Mouse (Mus musculus) kidney, adult 18-20 months (tissue): ENCODE results near the gene Syne3.

Experiments used
- DNase-seq: peaks from one replicate; pipeline ENCODE4 v3.0.0; 2021

Gene Syne3

DNA sequence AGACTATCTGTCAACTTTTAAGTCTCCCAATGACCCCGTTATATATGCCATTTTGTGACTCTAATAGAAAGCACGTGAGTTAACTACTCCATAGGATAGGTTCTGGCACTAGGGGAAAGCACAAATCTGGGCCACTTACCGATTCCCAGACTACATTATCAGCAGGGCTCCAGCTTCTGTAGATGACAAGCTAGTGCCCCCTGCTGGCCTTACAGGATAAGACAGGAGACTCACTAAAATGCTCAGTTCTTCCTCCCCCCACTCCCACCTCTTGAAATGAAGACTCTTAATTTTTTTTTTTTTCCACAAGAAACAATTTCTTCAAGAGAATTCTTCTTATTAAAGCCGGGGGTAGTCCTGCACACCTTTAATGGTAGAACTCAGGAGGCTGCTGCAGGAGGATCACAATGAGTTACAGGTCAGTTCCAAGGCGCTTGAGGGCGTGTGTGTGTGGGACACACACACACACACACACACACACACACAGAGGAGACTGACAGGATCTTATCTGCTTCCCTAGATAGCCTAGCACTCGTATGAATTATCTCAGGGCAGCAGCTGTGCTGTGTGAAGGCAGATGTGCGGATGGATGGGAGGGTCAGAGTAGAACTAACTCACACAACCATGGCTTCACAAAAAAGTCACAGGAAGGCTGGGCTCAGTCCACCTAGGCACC, 15.8 kb upstream of the Syne3 start:
- peak; percentile 76 for DNase-seq

DNA sequence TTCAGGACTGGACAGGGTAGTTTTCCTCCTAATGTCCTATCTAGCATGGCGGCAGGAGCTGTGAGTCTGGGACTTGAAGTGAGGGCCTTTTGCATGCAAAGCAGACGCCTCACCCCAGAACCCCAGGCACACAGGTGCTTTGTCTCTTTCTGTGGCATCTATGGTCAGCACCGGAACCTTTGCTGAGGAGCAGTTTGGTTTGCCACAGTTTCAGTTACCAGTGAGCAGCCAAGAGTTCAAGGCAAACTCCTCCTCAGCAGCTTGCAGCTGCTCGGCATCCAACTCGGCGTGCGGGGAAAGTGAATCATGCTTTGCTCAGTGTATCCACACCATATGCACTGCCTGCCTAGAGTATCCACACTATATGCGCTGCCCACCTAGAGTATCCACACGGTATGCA, 13.2 kb upstream of the Syne3 start:
- DNase-seq = no peak

- no peak for DNase-seq
These were observed 12.5 kb upstream of the Syne3 start for GRCm38 (mm10) chr12:105022141-105022540.

DNA sequence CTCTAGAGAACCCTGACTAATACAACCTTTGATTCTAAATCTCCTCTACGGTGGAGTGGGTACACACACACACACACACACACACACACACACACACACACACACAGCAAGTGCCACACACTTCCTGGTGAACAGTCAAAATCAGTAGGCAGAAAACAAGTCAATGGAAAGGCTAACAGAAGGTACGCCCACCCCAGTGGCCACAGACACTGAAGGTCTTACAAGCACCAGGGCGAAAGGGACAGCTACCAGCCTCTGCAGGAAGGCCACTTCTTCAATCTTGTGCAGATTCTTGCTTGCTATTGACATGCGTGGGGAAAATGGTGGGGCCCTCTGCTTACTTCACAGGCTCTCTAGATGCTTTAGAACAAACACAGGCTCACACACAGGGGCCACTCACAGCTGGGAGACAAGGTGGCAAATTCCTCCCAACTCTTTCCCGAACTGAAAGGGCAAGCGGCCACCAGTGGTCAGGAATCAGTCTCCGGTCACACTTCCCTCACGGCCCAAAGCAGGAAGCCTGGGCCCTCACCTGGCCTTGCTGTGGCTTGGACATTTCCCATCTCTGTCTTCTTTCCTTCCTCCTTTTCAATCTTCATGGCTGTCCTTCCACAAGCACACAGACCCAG, 11.9 kb upstream of the Syne3 start:
- DNase-seq = no peak

DNA sequence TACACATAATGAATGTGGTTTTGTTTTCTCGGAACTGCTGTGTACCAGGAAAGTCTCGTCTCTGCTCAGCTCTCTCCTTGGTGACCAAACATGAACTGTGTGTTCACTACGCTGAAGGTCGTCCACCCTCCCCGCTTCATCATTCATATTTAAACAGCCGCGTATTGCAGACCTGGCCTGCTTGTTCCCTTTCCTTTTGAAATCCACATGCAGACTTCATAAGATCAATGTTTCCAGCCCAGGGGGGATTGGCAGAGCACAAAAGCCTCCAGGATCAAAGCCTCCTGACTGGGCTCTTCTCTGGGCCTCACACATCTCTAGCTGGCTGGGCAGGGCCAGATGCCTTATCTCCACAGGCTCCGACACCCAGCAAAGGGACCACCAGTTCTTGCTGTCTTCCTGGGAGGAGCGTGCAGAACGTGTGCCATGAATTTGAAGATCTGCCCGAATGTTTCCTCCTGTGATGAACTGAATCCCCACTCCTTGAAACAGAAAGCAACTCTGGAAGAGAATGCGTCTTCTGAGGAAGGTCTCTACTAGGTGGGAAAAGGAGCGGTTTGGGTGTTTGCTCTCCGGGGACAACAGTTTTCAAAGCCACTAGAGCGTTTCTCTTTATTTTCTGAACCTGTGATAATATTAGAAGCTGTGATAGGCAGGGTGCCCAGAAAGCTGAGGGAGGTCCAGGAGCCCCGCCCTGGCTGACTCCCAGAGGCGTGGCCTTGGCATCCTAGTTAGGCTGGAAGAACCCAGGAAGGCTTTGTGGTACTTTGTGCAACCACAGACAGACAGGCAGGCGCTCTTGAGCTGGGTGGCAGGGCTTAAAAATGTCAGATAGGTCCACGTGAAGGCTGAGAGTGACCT, 10.0 kb upstream of the Syne3 start:
- peak; percentile 59 for DNase-seq

- DNase-seq = peak; percentile 78
These were observed 7.0 kb upstream of the Syne3 start for GRCm38 (mm10) chr12:105016639-105017038.

DNA sequence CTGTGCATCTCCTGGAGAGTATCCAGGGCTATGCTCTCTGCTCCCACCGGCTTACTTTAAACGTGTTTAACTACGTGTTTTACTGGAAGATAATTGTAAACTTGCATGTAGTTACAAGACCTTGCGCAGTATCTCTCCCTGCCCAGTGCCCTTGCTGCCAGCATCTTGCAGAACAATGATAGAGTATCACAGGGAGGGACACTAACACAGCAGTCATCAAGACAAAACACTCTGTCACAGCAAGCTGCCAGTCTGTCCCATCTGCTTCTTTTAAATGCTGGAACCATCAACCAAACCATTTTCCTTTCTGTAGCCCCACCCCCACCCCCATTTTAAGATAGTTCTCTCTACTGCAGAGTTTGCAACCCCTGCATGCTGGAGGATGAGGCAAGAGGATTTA, 6.6 kb upstream of the Syne3 start:
- no peak for DNase-seq

- peak; percentile 74 for DNase-seq
These were observed 3.5 kb upstream of the Syne3 start for GRCm38 (mm10) chr12:105013065-105013464.

DNA sequence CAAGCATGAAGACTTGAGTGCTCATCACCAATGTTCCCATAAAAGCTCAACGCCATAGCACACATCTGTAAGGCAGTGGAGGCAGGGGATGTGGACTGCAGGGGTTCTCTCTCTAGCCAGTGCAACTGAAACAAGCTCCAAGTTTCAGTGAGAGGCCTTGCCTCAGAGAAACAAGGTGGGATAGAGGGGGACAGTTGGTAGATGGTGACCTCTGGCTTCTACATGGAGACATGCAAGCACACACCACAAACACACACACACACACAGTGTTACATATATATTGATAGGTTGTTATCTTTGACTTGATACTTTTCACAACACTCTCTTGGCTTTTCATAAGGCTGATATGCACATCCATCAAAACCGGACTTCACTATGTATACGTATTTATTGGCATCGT, 2.7 kb upstream of the Syne3 start:
- no peak for DNase-seq

GRCm38 (mm10) chr12:105011589-105011988, 2.0 kb upstream of the Syne3 start:
- no peak for DNase-seq

DNA sequence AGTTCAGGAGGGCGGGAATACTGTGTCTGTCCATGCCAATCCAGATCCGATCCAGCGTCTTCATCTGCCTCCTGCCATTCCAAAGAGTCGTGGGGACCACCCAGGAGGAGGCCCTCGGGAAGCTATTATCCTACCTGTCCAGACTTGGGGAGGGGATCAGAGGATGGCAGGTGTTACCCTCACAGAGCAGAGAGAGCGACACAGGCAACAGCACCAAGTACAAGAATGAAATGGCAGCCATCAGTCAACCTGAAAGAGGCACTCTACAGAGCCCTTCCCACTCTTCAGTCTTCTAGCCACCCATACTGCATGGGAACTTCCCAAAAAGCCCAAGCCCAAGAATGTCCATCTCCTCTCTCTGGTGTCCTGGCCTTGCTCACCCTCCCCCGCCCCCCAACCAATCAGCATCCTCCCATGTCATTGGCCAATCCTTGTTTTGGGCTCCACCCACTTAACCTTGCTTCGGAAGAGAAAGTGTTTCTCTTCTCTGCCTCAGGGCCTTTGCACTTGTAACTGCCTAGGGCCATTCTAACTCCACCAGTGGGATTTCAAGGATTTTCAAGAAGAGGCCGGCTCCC, 693 bp upstream of the Syne3 start:
- DNase-seq = no peak

GRCm38 (mm10) chr12:105008752-105009178, 844 bp downstream of the Syne3 start:
- peak; percentile 78 for DNase-seq

DNA sequence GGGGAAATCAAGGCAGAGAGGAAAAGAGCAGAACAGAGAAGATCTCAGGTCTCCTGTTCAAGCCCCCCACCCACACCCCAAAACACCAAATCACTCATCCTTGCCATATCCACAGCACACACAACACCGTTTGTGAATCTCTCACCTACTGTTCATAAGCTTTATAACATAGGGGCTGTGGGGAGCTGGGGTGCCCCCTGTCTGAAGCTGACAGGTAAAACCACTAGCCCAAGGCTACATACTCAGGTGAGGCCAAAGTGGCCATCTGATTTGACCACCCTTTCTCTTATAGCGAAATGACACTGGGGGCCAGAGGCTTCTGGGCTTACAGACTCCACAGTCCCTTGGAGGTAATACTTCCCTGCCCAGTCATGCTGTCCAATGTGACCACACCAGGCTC, 1.5 kb downstream of the Syne3 start:
- no peak for DNase-seq

DNA sequence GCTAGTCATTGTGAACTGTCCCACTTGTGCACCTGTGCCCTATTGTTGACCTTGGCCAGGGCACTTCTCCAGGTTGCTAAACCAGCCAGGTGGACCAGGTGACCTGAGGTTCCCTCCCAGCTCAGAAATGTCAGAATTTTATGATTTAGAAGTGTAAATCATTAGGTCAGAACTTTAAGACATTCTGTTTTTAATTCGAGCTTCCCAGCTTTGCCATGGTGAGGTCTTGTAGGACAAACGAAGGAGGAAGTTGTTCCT, 4.0 kb downstream of the Syne3 start:
- DNase-seq = no peak

DNA sequence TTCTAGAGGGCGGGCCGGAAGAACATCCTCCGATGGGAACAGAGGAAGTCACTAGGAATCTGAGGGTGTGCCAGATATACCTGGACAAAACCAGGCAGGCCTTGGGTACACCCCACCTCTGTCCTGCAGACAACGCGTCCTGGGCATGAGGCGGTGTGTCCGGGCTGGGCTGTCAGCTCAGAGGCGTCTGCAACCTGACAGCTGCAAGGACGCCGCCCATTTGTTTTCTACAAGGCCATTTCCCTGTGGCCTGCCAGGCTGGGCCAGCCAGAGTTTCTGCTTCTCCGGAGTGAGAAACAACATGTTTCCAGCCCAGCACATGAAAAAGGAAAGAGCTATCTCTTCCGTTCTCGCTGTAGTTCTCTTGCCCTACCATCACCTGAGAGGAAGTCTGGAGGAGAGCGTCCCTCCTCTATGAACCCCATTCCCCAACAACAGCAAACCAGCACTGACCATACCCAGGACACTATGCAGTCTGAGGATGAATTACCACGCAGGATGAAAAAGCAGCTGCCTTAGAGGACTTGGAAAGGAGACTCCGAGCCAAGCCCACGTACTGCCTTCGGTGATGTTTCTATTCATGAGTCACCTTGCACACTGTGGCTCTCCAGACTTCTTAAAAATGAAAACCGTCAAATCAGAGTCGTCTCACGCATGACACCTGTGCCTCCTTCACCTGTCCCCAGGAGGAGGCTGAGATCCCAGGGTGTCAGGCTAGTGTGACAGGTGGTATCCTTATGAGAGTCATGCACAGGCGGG, 4.5 kb downstream of the Syne3 start:
- no peak for DNase-seq

DNA sequence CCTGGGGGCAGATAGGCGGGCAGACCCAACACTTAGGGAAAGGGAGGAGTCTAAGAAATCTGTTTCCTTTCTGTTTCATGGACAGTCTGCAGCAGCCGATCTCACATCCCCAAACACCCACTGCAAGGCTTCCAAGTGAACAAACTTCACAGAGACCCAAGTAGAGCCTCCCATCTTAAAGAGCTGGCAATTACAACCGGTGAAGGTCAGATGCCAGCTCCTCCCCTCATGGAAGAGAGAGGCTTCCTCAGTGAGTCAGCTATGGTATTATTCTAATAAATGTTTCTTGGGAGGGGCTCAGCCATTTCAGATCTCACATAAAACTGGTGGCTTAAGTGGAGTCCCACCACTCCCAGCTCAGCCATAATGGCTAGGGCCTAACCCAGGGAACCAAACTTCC, 5.9 kb downstream of the Syne3 start:
- DNase-seq = no peak

GRCm38 (mm10) chr12:105003158-105003557, 6.5 kb downstream of the Syne3 start:
- DNase-seq = no peak

- DNase-seq = no peak
These were observed 7.1 kb downstream of the Syne3 start for GRCm38 (mm10) chr12:105002340-105003132.

- DNase-seq = no peak
These were observed 8.3 kb downstream of the Syne3 start for GRCm38 (mm10) chr12:105001317-105001716.

DNA sequence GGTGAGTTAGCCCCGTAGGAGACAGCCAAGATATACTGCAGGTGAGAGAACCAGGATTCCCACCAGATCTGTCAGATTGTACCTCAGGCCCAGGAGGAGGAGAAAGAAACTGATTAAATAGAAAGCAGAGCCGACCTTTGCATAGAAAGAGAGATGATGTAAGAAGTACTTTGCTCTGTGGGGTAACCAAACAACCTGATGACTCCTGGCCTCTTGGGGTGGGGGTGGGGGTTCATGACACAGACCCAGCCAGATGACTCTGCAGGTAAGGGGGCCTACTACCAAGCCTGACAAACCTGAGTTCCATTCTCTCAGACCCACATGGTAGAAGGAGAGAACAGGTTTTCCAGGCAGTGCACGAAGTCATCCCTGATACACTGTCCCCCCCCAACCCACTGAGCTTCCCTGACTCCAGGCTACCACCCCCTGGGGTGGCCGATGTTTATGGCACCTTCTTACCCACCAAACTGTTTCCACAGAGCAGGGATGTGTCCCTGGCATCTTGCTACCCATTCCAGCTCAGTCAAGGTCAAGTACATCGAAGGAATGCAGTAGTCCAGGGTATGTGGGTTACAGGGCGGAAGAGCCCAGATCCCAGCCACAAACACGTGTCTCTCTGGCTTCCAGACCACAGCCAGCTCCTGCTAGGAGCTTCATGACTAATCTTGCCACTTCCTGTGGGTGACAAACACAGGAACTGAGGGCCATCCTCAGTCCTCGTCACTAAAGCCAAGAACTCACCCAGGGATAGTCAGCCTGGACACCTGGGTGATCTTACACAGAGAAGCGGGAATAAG, 8.9 kb downstream of the Syne3 start:
- peak; percentile 62 for DNase-seq

DNA sequence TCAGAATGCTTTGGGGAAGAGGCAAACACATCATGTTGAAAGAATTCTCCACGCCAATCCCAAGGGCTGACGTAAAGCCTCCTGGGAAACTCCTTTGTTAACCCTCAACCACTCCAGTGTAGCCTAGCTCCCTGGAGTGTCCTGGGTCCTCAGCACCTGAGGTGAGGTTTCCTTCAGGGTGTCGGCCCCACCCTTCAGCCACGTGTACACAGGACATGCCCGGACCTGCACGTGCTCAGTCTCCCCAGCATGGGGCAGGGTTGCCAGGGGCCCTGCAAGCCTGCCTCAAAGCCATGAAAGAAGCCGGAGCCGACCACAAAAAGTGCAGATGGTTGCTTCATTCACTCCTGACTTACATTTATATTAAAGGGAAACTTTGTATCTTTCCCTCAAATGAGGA, 10.4 kb downstream of the Syne3 start:
- no peak for DNase-seq
